Mouse (Mus musculus): ENCODE results near the gene 1700069L16Rik. TPM values are rescaled to one million over a fixed set of nuclear protein-coding genes. Genes with fewer than 3 reads are reported as not detected.

The 1700069L16Rik gene
- polyA plus RNA-seq, 1 experiment from 2014 or later, result not detected

DNA sequence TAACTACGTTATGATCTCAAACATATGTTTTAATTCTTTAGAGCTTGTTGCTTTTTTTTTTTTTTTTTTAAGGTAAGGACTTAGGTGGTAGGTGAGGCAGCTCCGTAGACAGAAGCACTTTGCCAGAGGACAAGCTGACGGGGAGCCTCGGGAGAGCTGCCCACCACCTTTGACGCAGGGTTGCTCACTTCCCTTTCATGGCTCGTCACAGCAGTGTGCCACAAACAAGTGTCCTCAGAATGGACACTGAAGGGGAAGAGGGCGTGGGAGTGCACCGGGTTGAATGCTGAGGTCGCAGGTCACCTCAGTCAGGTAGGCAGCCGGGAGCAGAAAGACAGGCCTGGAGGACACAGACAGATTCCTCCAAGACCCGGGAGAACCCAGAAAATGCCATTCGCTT, 845 bp upstream of the 1700069L16Rik start:
- WGBS (ENCODE audit: missing documents), result 66% methylated on average over 11 of the region's 12 CpGs
- no peaks in the 10 kb centered on the region for H3K79me2 ChIP-seq (ENCODE audit: inconsistent target)
- no peaks in the 10 kb centered on the region for H3K36me3 ChIP-seq (ENCODE audit: inconsistent target)
- no peak overlapping the region for H3K4me3 ChIP-seq (ENCODE audit: inconsistent target)
- H3K27ac ChIP-seq, result no peak overlapping the region

DNA sequence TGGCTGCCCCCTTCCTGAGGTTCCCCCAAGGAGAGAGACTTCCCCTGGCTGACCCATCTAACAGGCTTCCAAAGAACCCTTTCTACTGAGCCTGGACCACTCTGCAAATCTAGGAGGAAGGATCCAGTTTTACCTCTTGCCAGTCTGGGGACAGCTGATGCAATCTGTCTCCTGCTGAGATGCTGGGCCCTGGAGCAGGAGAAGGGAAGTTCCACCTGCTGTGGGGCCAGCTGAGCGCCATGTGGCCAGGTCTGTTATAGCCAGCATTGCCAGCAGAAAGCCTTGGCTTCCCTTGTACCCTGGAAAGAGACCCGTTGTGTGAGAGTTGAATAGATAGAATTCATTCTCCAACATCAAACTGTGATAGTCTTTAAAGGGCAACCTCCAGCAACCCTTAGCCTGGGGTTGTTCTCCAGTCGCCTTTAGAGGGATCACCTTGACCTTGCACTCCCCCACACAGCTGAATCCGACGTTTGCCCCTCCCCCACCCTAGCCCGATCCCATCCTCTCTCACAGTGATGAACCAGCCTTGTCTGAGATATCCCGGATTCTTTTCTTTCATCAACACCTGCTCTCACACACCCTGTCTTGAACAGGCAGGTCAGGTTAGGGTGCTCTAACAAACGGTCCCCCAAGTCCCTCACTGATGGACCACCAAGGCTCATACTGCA, 870 bp downstream of the 1700069L16Rik start:
- H3K27ac ChIP-seq, result no peak overlapping the region
- no peaks in the 10 kb centered on the region for H3K79me2 ChIP-seq (ENCODE audit: inconsistent target)
- no peaks in the 10 kb centered on the region for H3K36me3 ChIP-seq (ENCODE audit: inconsistent target)
- 37% methylated on average over 8 of the region's 8 CpGs for WGBS (ENCODE audit: missing documents)
- H3K4me3 ChIP-seq (ENCODE audit: inconsistent target), result no peak overlapping the region

DNA sequence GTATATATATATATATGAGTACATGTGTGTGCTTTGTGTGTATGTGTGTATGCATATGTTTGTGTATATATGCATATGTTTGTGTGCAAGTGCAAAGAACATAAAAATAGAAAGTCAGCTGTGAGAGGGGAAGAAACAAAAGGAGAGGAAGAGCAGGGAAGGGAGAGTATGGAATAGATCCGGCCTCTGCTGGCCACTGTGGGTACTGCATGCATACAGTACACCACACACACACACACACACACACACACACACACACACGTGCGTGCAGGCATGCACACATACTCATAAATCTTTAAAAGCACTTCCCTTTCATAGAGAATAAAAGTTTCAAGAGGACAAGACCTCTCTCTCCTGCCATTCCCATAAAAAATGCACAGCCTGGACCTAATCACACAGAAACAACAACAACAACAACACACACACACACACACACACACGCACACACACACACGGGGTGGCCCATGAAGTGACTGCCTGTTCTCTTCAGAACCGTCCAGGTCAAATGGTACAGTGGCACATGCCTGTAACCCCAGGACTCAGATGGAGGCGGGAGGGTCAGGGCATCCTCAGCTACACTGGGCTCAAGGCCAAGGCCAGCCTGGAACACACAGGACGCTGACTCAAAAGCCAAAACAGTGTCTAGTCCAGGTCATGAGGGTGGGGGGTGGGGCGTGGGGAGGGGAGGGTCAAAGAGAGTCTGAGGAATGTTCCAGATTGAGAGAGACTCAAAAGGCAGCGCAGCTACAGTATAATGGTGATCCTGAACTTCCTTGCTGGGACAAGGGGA, 2.2 kb downstream of the 1700069L16Rik start:
- Histone ChIP-seq H3K79me2 (ENCODE audit: inconsistent target) (no peaks in the 10 kb centered on the region), H3K36me3 (ENCODE audit: inconsistent target) (no peaks in the 10 kb centered on the region), H3K27ac (no peak overlapping the region), H3K4me3 (ENCODE audit: inconsistent target) (no peak overlapping the region)
- WGBS (ENCODE audit: missing documents), result 79% methylated on average over 6 of the region's 10 CpGs

DNA sequence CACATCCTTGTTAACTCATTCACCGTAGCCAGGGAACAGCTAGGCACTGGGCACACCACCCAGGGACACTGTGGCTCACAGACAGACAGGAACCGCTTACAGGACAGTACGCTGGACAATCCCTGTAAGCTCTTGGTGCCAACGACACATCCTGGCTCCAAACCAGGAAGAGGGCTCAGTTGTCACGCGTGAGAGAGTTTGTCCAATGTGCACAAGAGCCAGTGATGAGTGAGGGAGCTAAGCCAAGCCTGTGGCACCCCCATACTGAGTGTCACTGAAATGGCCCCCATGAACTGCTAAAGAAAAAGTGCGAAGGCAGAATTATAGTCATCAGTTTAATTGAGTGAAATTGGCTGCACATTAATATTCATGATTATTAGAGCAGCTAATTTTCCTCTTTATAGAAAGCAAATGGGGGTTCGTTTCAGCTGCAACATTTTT, 5.3 kb downstream of the 1700069L16Rik start:
- H3K79me2 ChIP-seq (ENCODE audit: inconsistent target), result no peaks in the 10 kb centered on the region
- no peak overlapping the region for H3K4me3 ChIP-seq (ENCODE audit: inconsistent target)
- H3K36me3 ChIP-seq (ENCODE audit: inconsistent target), result no peaks in the 10 kb centered on the region
- no peak overlapping the region for H3K27ac ChIP-seq
- 87% methylated on average over 8 of the region's 8 CpGs for WGBS (ENCODE audit: missing documents)

DNA sequence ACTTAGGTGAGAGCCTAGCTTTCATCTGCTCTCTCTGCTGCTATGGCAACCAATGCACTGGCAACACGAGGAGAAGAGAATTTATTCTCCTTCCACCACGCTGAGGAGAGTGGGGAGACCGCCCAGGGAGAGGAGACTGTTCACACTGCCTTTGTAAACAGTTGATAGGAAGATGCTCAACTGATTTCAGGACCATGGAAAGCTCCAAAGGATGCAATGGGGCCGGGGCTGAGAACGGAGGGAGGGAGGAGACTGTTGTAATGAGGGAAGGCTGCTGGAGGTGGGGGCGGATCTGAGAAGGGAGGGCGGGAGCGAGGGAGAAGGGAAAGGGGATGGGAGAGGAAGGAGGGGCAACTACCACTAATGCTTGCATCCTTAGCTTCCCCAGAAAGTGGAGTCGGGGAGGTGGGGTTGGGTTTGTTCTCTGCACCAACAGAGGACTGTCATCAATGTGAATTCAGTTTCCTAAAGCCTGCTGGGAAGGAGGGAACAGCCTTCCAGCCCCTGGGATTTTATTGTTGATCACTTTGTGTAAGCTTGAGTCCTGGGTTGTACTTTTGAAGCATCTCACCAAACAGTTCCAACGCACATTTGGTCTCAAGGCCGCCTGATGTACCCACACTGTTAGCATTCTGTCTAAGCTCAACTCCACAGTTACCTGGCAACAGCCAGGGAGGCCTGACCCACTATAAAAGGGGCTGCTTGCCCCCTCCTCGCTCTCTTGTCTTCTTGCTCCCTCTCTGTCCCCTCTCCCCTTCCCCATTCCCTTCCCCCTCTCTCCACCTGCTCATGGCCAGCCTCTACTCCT, 7.8 kb downstream of the 1700069L16Rik start:
- no peaks in the 10 kb centered on the region for H3K79me2 ChIP-seq (ENCODE audit: inconsistent target)
- WGBS (ENCODE audit: missing documents), result 15% methylated on average over 11 of the region's 12 CpGs
- H3K4me3 ChIP-seq (ENCODE audit: inconsistent target), result no peak overlapping the region
- H3K36me3 ChIP-seq (ENCODE audit: inconsistent target), result no peaks in the 10 kb centered on the region
- H3K27ac ChIP-seq, result no peak overlapping the region

DNA sequence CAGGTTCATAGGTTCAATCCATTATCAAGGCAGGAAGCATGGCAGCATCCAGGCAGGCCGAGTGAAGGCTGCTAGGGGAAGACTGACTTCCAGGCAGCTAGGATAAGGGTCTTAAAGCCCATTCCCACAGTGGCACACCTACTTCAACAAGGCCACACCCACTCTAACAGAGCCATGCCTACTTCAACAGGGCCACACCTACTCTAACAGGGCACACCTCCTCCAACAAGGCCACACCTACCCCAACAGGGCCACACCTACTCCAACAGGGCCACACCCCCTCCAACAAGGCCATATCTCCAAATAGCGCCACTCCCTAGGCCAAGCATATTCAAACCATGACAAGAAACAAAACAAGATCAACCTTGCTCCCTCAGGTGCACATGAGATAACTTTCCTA, 11.7 kb downstream of the 1700069L16Rik start:
- Histone ChIP-seq H3K36me3 (ENCODE audit: inconsistent target) (no peaks in the 10 kb centered on the region), H3K27ac (no peak overlapping the region), H3K4me3 (ENCODE audit: inconsistent target) (no peak overlapping the region), H3K79me2 (ENCODE audit: inconsistent target) (no peaks in the 10 kb centered on the region)
- 86% methylated on average over 2 of the region's 2 CpGs for WGBS (ENCODE audit: missing documents)

DNA sequence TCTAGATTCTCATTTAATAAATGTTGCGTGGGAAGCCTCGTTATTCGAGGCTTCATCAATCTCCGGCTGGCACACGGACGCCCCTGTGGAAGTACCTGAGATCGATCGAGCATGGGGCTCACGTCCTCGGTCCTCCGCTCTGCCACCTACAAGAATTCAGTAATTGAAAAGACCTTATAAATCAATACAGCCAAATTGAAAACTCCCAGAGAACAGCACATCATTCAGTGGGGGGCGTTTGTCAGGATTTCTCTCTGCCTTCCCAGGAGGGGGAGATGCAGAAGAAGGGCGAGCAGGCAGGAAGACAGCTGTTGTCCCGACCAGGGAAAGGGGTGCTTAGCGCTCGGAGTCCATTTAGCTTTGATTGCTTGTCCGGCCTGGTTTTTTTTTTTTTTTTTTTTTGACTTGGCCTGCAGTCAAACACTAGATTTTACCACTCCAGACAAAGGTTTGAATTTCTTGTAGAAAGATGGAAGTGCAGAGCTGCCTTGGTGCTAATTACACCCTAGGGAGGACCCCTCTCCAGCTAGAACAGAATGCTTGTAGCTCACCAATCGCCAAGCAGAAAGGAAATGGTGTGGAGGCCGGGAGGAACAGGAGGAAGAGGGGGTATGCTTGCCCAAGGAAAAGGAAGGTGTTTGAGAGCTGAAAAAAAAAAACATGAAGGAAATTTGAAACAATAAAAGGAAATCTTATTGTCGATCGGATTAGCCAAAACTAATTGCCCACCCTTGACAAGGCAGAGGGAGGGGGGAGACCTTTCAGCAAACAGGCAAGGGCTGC, 20.6 kb downstream of the 1700069L16Rik start:
- 55% methylated on average over 21 of the region's 21 CpGs for WGBS (ENCODE audit: missing documents)
- Histone ChIP-seq H3K27ac (no peak overlapping the region), H3K79me2 (ENCODE audit: inconsistent target) (no peaks in the 10 kb centered on the region), H3K4me3 (ENCODE audit: inconsistent target) (no peak overlapping the region), H3K36me3 (ENCODE audit: inconsistent target) (no peaks in the 10 kb centered on the region)

DNA sequence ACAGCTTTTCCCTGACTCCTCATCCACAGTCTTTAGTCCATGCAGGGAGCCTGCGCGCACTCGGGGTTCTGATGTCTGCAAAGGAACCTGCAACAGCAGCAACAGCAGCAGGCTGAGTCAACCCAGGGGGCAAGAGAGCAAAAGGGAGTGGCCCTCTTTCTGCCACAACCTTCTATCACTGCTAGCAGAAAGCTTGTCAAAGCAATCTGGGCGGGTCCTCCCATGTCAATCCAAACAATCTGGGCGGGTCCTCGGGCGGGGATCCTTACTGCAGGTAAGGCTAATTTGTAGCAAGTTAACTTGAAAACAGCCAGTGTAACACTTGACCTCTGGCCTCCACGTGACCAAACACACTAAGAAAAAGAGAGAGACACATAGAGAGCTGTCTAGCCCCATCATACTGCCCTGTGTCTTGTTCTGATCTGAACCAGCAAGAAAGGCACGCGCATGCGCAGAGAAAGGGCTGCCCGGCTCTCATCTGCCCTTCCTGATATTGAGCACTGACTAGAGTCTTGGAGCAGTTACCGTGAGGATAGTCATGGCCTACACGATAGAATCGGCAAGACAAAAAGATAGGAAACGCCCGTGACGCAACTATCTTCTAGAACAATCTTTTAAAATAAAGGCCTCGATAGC, 24.1 kb downstream of the 1700069L16Rik start:
- H3K4me3 ChIP-seq (ENCODE audit: inconsistent target), result no peak overlapping the region
- WGBS (ENCODE audit: missing documents), result 66% methylated on average over 19 of the region's 19 CpGs
- H3K36me3 ChIP-seq (ENCODE audit: inconsistent target), result no peaks in the 10 kb centered on the region
- H3K79me2 ChIP-seq (ENCODE audit: inconsistent target), result no peaks in the 10 kb centered on the region
- H3K27ac ChIP-seq, result no peak overlapping the region

DNA sequence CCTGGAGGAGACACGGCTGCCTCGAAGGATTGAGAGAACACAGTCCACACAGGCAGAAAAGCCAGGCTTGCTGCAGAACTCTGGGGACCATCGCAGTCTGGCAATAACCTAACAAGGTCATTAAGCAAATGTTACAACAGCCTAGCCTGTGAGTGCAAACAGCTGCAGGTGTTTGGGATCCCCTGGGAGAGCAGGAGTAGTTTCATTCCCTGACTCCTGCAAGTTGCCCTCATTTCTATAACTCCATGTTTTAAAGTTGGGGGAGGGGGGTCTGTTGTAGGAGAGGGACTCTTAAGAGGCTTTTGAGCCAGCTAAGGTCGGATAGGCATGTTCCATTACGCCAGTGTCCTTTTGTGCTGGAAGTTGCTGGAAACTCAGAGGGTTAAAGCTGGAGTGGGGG, 30.2 kb downstream of the 1700069L16Rik start:
- no peaks in the 10 kb centered on the region for H3K36me3 ChIP-seq (ENCODE audit: inconsistent target)
- no peak overlapping the region for H3K4me3 ChIP-seq (ENCODE audit: inconsistent target)
- 53% methylated on average over 5 of the region's 5 CpGs for WGBS (ENCODE audit: missing documents)
- H3K27ac ChIP-seq, result no peak overlapping the region
- H3K79me2 ChIP-seq (ENCODE audit: inconsistent target), result no peaks in the 10 kb centered on the region

DNA sequence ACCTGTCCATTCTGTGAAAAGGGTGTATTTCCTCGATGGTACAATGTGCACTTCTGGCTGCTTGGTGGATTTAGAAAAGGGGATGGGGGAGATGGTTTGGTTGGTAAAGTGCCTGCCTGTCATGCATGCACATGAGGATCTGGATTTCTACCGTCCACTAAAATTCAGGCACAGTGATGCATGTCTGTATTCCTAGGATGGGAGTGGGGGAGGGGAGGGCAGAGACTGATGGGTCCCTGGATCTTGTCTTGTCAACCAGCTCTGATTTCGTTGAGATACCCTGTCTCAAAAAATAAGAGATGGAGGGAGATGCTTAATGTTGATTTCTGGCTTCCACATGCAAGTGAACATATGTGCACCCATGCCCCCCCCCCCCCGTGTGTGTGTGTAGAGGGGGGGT, 30.6 kb downstream of the 1700069L16Rik start:
- no peaks in the 10 kb centered on the region for H3K36me3 ChIP-seq (ENCODE audit: inconsistent target)
- no peak overlapping the region for H3K27ac ChIP-seq
- H3K4me3 ChIP-seq (ENCODE audit: inconsistent target), result no peak overlapping the region
- WGBS (ENCODE audit: missing documents), result 65% methylated on average over 4 of the region's 4 CpGs
- H3K79me2 ChIP-seq (ENCODE audit: inconsistent target), result no peaks in the 10 kb centered on the region

DNA sequence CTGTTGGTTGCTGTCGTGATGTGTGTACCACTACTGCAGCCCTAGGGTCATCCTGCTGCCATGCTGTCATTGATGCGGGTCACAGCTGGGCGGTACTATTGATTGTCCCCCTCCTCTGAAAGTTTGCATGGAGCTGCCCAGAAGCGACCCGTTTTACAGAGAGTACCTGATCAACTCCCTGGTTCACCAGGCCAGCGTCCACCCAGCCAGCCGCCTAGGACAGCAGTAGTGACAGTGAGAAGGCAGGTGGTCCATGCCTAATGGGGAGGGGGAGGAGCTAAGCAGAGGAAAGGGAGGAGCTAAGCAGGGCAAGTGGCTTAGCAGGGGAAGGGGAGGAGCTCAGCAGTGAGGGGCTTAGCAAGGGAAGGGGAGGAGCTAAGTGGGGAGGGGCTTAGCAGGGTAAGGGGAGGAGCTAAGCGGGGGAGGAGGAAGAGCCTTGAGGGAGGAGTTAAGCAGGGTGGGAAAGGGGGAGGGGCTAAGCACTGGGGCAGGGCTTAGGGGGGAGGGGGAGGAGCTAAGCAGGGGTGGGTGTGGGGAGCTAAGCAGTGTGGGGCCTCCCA, 31.3 kb downstream of the 1700069L16Rik start:
- 94% methylated on average over 6 of the region's 8 CpGs for WGBS (ENCODE audit: missing documents)
- H3K4me3 ChIP-seq (ENCODE audit: inconsistent target), result no peak overlapping the region
- H3K27ac ChIP-seq, result no peak overlapping the region
- H3K79me2 ChIP-seq (ENCODE audit: inconsistent target), result no peaks in the 10 kb centered on the region
- H3K36me3 ChIP-seq (ENCODE audit: inconsistent target), result no peaks in the 10 kb centered on the region

DNA sequence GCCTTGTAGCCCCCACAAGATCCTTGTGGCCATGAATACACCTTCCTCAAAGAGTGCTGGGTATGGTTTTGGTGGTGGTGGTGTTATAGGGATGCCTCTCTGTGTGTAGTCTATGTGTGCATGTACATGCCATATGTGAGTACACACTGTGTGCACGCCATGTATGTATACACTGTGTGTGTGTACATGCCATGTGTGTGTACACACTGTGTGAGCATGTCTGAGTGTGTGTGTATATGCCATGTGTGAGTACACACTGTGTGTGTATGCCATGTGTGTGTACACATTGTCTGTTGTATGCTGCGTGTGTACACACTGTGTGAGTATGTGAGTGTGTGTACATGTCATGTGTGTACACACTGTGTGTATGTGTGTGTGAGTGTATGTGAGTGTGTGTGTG, 33.7 kb downstream of the 1700069L16Rik start:
- no peaks in the 10 kb centered on the region for H3K79me2 ChIP-seq (ENCODE audit: inconsistent target)
- H3K36me3 ChIP-seq (ENCODE audit: inconsistent target), result no peaks in the 10 kb centered on the region
- no peak overlapping the region for H3K4me3 ChIP-seq (ENCODE audit: inconsistent target)
- H3K27ac ChIP-seq, result no peak overlapping the region
- WGBS (ENCODE audit: missing documents), result 100% methylated on average over 2 of the region's 2 CpGs

DNA sequence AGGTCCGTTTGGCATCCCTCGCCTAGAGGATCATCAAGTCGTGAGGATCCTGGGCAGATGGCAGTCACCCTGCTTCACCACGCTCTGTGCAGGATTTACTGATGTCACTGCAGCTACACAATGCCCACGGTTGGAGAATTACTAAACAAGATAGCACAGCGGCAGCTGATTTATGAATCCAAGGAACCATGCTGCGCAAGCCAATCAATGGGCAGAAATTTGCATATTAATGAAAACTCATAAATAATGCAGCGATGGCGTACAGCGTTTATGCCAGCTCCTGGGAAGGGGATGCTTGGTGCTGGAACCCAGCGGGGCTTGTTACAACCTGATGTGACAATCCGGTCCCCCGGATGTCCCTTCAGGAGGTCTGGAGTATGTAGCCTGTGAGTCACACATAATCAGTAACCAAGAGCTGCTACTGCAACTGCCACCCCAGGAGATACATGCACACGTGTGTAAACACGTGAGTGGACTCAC, 34.5 kb downstream of the 1700069L16Rik start:
- Histone ChIP-seq H3K27ac (no peak overlapping the region), H3K36me3 (ENCODE audit: inconsistent target) (no peaks in the 10 kb centered on the region), H3K4me3 (ENCODE audit: inconsistent target) (no peak overlapping the region), H3K79me2 (ENCODE audit: inconsistent target) (no peaks in the 10 kb centered on the region)
- WGBS (ENCODE audit: missing documents), result 82% methylated on average over 15 of the region's 15 CpGs
